ENCODE assay signal across 15 mouse cellular contexts in genomic region chr16:29861056-29861455, GRCm38 (mm10).
DNase-seq lines count a peak whose midpoint lies in the region; ATAC-seq and TF ChIP-seq lines count a peak whose summit lies in the region.
"Had no signal": no experiment of that assay in that cellular context is flagged by ENCODE, and none has a peak within 500 bp of the region (broad histone marks: within the 10 kb centered on the region; RNA-seq: fewer than 3 reads in every experiment).

No protein-coding gene starts in this region.

- H3K36me3 ChIP-seq in heart, postnatal 0 days (replicated peaks; ENCODE audit: control insufficient read depth, insufficient read depth, low read length), result no peaks in the 10 kb centered on the region
- H3K36me3 ChIP-seq: embryonic facial prominence, embryonic 13.5 days; heart, embryonic 12.5 days; midbrain, embryonic 13.5 days had no signal

- no peaks in the 10 kb centered on the region; the same call in 1 of the 2 replicates for H3K4me1 ChIP-seq in heart, postnatal 0 days (ENCODE audit: control insufficient read depth, insufficient read depth)

- no peak for TF ChIP-seq EP300 in heart, postnatal 0 days (IDR thresholded peaks at IDR 0.05; ENCODE audit: low read depth)

- H3K27me3 ChIP-seq in heart, postnatal 0 days (ENCODE audit: control insufficient read depth, insufficient read depth, low read length), result peaks cover 7% of the 10 kb centered on the region; the same call in 1 of the 2 replicates

- intact Hi-C loops in heart, postnatal 36 days (cut with DNase I), result no loop called here

- H3K27ac ChIP-seq in heart, postnatal 0 days (ENCODE audit: low read depth), result no peak overlapping the region
- H3K27ac ChIP-seq: embryonic facial prominence, embryonic 13.5 days; midbrain, embryonic 13.5 days had no signal

- H3K4me2 ChIP-seq in heart, postnatal 0 days (ENCODE audit: low read depth, low read length), result no peak overlapping the region
- H3K4me2 ChIP-seq: embryonic facial prominence, embryonic 13.5 days; heart, embryonic 12.5 days; liver, embryonic 11.5 days; midbrain, embryonic 13.5 days had no signal

- DNase-seq in heart, postnatal 0 days (ENCODE audit: low spot score), result peak; percentile 51
- DNase-seq in heart, postnatal 36 days, result no peak
- peak; percentile 59 for DNase-seq in 3T3-L1 (ENCODE audit: low read depth, low spot score)
- DNase-seq in NIH3T3 (ENCODE audit: low read depth), result peak; percentile 37
- peak; percentile 93 for DNase-seq in cerebellum, postnatal 10 days
- no peak for DNase-seq in spleen, postnatal 36 days (ENCODE audit: low spot score in 2 of 2)
- DNase-seq: kidney, postnatal 14 days; layer of hippocampus, postnatal 36 days had no signal

- WGBS in heart, postnatal 0 days, result 16% methylated on average over 4 of the region's 4 CpGs

- H3K9ac ChIP-seq in heart, postnatal 0 days (replicated peaks; ENCODE audit: low read depth, low read length), result no peak overlapping the region
- H3K9ac ChIP-seq: embryonic facial prominence, embryonic 13.5 days; heart, embryonic 12.5 days; midbrain, embryonic 13.5 days had no signal

- no peak overlapping the region for H3K4me3 ChIP-seq in heart, postnatal 0 days (ENCODE audit: low read depth, low read length)
- H3K4me3 ChIP-seq: embryonic facial prominence, embryonic 13.5 days; heart, embryonic 12.5 days; midbrain, embryonic 13.5 days had no signal

- H3K9me3 ChIP-seq in heart, postnatal 0 days (replicated peaks; ENCODE audit: control insufficient read depth, low read length), result no peaks in the 10 kb centered on the region
- H3K9me3 ChIP-seq: embryonic facial prominence, embryonic 13.5 days; heart, embryonic 12.5 days; midbrain, embryonic 13.5 days had no signal

- ATAC-seq in heart, postnatal 0 days (ENCODE audit: insufficient read depth, low read depth), result peak; percentile 17; the same call in 1 of the 2 replicates
- ATAC-seq in megakaryocyte progenitor cell, adult 5-6 weeks (replicated peaks; ENCODE audit: poor library complexity), result no peak
- ATAC-seq: inflammation-experienced regulatory T-cells, adult 6 months; lung, postnatal 0 days; midbrain, embryonic 13.5 days had no signal

- no peak for TF ChIP-seq CTCF in heart, postnatal 0 days (IDR thresholded peaks at IDR 0.05; ENCODE audit: low read depth)

Comparison
In these comparisons a context has a peak if more than half of its experiments do, and no peak if none do; other contexts are left out.
1. DNase-seq: peak in heart, postnatal 0 days (single experiment), 3T3-L1 (single experiment), NIH3T3 (single experiment) and cerebellum, postnatal 10 days (2 of 2); none in heart, postnatal 36 days (0 of 2) and spleen, postnatal 36 days (0 of 2).